Mouse (Mus musculus) intestine, postnatal 0 days (tissue): Measurements from ENCODE around the gene Zfp853. TPM values are rescaled to one million over a fixed set of nuclear protein-coding genes. Genes with fewer than 3 reads are reported as not detected.

Experiments
- ATAC-seq: fragments of 200-750 bp; cut with Nextera tagmentation; 2 replicates; pipeline ENCODE4 v1.8.0; 2017; ENCODE audit warnings: mild to moderate bottlenecking, moderate TSS enrichment, moderate library complexity
- H3K27ac ChIP-seq: fragments of 300-500 bp; sonication (generic); 2 replicates; pipeline ENCODE4 v1.5.1; 2014; ENCODE audit warnings: mild to moderate bottlenecking, low read depth, low read length, moderate library complexity
- H3K27me3 ChIP-seq: fragments of 300-500 bp; sonication (generic); replicated peaks from 2 replicates; pipeline ENCODE4 v1.6.1; 2014; ENCODE audit warnings: low read length, mixed read lengths; ENCODE audit not compliant: control insufficient read depth, insufficient read depth
- H3K36me3 ChIP-seq: fragments of 300-500 bp; sonication (generic); 2 replicates; pipeline ENCODE4 v1.6.1; 2014; ENCODE audit warnings: mild to moderate bottlenecking, moderate library complexity; ENCODE audit not compliant: control insufficient read depth, insufficient read depth
- H3K4me1 ChIP-seq: fragments of 300-500 bp; sonication (generic); replicated peaks from 2 replicates; pipeline ENCODE4 v1.6.1; 2014; ENCODE audit warnings: antibody characterized with exemption, low read length, mixed read lengths; ENCODE audit not compliant: control insufficient read depth, insufficient read depth
- H3K4me2 ChIP-seq: fragments of 300-500 bp; sonication (generic); replicated peaks from 2 replicates; pipeline ENCODE4 v1.6.1; 2014; ENCODE audit warnings: low read depth, mild to moderate bottlenecking, moderate library complexity
- H3K4me3 ChIP-seq: fragments of 300-500 bp; sonication (generic); 2 replicates; pipeline ENCODE4 v1.5.1; 2014; ENCODE audit warnings: low read depth, low read length
- H3K9ac ChIP-seq: fragments of 300-500 bp; sonication (generic); 2 replicates; pipeline ENCODE4 v1.6.1; 2014; ENCODE audit warnings: mild to moderate bottlenecking, low read depth, low read length
- H3K9me3 ChIP-seq: fragments of 300-500 bp; sonication (generic); 2 replicates; pipeline ENCODE4 v1.6.1; 2016; ENCODE audit warnings: mixed run types; ENCODE audit not compliant: control insufficient read depth
- CTCF ChIP-seq: sonication (generic); IDR thresholded peaks from 2 replicates; pipeline ENCODE4 v1.5.1; 2016; ENCODE audit warnings: low read depth, mild to moderate bottlenecking, control low read depth, antibody characterized with exemption, moderate library complexity
- WGBS: fragments of 180-500 bp; shearing (Covaris S2); extraction: QIAGEN DNeasy Blood & Tissue Kit; methylation state at CpG from one replicate; pipeline ENCODE4 v1.1.7; 2014; 5-methylcytosine and 5-hydroxymethylcytosine counted together
- polyA plus RNA-seq: library from polyadenylated mRNA; unstranded; fragments of >200 nt; fragmentation: Nextera tagmentation; extraction: Ambion mirVana; gene quantifications from 2 replicates; pipeline ENCODE4 v1.2.1, GENCODE M21; 2015

The Zfp853 gene
- polyA plus RNA-seq, 1 experiment from 2014 or later: not detected

- Histone ChIP-seq H3K9me3 (no peaks in the 10 kb centered on the region), H3K27ac (no peak overlapping the region; the same call in 1 of the 2 replicates), H3K4me1 (no peaks in the 10 kb centered on the region), H3K36me3 (peaks cover 19% of the 10 kb centered on the region; the same call in 1 of the 2 replicates), H3K9ac (no peak overlapping the region), H3K4me2 (no peak overlapping the region), H3K4me3 (no peak overlapping the region), H3K27me3 (no peaks in the 10 kb centered on the region)
- no peak for TF ChIP-seq CTCF
- WGBS: 95% methylated on average over 10 of the region's 10 CpGs
- ATAC-seq: no peak
Measured at GRCm38 (mm10) chr5:143264689-143265088, 28.7 kb downstream of the Zfp853 start.

GRCm38 (mm10) chr5:143261636-143262035 lies 31.8 kb downstream of the Zfp853 start:
- 92% methylated on average over 8 of the region's 8 CpGs for WGBS
- no peaks in the 10 kb centered on the region for H3K27me3 ChIP-seq
- TF ChIP-seq CTCF: no peak

GRCm38 (mm10) chr5:143255802-143256201 lies 37.6 kb downstream of the Zfp853 start:
- no peak for ATAC-seq
- Histone ChIP-seq H3K4me1 (no peaks in the 10 kb centered on the region), H3K27me3 (peaks cover 47% of the 10 kb centered on the region), H3K4me3 (no peak overlapping the region), H3K36me3 (peaks cover 26% of the 10 kb centered on the region), H3K9me3 (peaks cover 6% of the 10 kb centered on the region; the same call in 1 of the 2 replicates), H3K27ac (no peak overlapping the region), H3K9ac (no peak overlapping the region), H3K4me2 (no peak overlapping the region)
- no peak for TF ChIP-seq CTCF
- whole genome bisulfite sequencing: 90% methylated on average over 5 of the region's 5 CpGs

More at GRCm38 (mm10) chr5:143261636-143262035, 31.8 kb downstream of the Zfp853 start:
- no peak overlapping the region for H3K27ac ChIP-seq
- peaks cover 27% of the 10 kb centered on the region; the same call in 1 of the 2 replicates for H3K36me3 ChIP-seq
- ATAC-seq: no peak
- H3K4me2 ChIP-seq: no peak overlapping the region
- no peaks in the 10 kb centered on the region for H3K4me1 ChIP-seq
- H3K4me3 ChIP-seq: no peak overlapping the region
- H3K9ac ChIP-seq: no peak overlapping the region
- no peaks in the 10 kb centered on the region for H3K9me3 ChIP-seq

- Histone ChIP-seq H3K4me3 (no peak overlapping the region), H3K9ac (no peak overlapping the region), H3K36me3 (peaks cover 22% of the 10 kb centered on the region), H3K4me2 (no peak overlapping the region), H3K27ac (no peak overlapping the region), H3K9me3 (peaks cover 6% of the 10 kb centered on the region; the same call in 1 of the 2 replicates), H3K4me1 (no peaks in the 10 kb centered on the region), H3K27me3 (peaks cover 47% of the 10 kb centered on the region)
- ATAC-seq: no peak
- WGBS: 76% methylated on average over 24 of the region's 24 CpGs
- no peak for TF ChIP-seq CTCF
Measured at GRCm38 (mm10) chr5:143255131-143255519, 38.3 kb downstream of the Zfp853 start.

GRCm38 (mm10) chr5:143254487-143255130 lies 38.8 kb downstream of the Zfp853 start:
- Histone ChIP-seq H3K4me2 (no peak overlapping the region), H3K9ac (no peak overlapping the region), H3K27me3 (peaks cover 47% of the 10 kb centered on the region), H3K36me3 (peaks cover 22% of the 10 kb centered on the region), H3K27ac (no peak overlapping the region), H3K9me3 (peaks cover 6% of the 10 kb centered on the region; the same call in 1 of the 2 replicates), H3K4me3 (peak overlapping the region; percentile 40), H3K4me1 (no peaks in the 10 kb centered on the region)
- no peak for ATAC-seq
- no peak for TF ChIP-seq CTCF
- WGBS: 58% methylated on average over 66 of the region's 66 CpGs

GRCm38 (mm10) chr5:143253881-143254486 lies 39.4 kb downstream of the Zfp853 start:
- Histone ChIP-seq H3K4me3 (peak overlapping the region; percentile 40), H3K9ac (no peak overlapping the region), H3K9me3 (peaks cover 6% of the 10 kb centered on the region; the same call in 1 of the 2 replicates), H3K27ac (no peak overlapping the region), H3K4me1 (no peaks in the 10 kb centered on the region), H3K4me2 (peak overlapping the region; percentile 66), H3K36me3 (peaks cover 22% of the 10 kb centered on the region), H3K27me3 (peaks cover 47% of the 10 kb centered on the region)
- no peak for TF ChIP-seq CTCF
- 19% methylated on average over 78 of the region's 81 CpGs for WGBS
- ATAC-seq: 0 out of 2 replicates have a peak, but pooled peaks have one; percentile 17
